9 mouse cellular contexts compared by ENCODE assay signal in the genomic region with DNA sequence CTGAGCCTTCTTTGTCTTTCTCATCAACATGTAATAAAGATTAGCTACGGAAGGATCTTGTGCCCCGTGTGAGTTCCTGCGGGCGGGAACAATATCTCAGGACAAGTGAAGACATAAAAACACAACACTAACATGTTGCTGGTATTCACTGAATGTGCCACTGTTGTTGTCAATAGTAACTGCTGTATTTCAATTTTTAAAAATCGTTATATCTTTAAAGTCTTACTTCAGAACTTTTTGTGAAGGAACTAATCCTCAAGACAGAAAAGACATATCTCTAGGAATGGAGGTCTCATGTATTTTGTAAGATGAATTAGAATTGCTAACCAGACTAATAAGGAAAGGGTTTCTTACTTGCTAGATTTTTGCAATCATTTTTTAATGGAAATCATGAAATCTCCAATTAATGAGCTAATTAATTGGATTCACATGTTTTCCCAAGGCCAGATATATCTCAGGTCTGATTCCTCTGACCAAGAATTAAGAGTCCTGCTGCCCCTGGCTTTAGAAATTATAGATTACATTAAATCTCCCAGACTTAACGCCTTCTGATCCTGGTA. TPM values are rescaled to one million over a fixed set of nuclear protein-coding genes. Genes with fewer than 3 reads are reported as not detected.
DNase-seq lines count a peak whose midpoint lies in the region; ATAC-seq and TF ChIP-seq lines count a peak whose summit lies in the region.
"Had no signal": no experiment of that assay in that cellular context is flagged by ENCODE, and none has a peak within 500 bp of the region (broad histone marks: within the 10 kb centered on the region; RNA-seq: fewer than 3 reads in every experiment).

No protein-coding gene starts in this region.

- DNase-seq in heart, postnatal 25 days (ENCODE audit: low spot score): no peak
- DNase-seq in midbrain, embryonic 11.5 days (ENCODE audit: low spot score, missing footprints): peak; percentile 90
- no peak for DNase-seq in layer of hippocampus, adult 9-10 months (ENCODE audit: low spot score)
- no peak for DNase-seq in cerebellum, adult 11 months
- DNase-seq in embryo, embryonic 10 days (ENCODE audit: low spot score): no peak

- TF ChIP-seq POLR2A in cortical plate, adult 2 months (IDR thresholded peaks at IDR 0.05; ENCODE audit: extremely low read depth, insufficient read depth, low read length): no peak

- no peak overlapping the region for H3K27ac ChIP-seq in heart, embryonic 16.5 days (ENCODE audit: low read length)
- no peak overlapping the region for H3K27ac ChIP-seq in cortical plate, adult 2 months (ENCODE audit: insufficient read depth, low read length)
- no peak overlapping the region for H3K27ac ChIP-seq in hindbrain, embryonic 16.5 days (ENCODE audit: low read depth, low read length)
- H3K27ac ChIP-seq in midbrain, embryonic 11.5 days (ENCODE audit: low read depth, low read length): no peak overlapping the region

- H3K4me3 ChIP-seq in heart, embryonic 16.5 days (ENCODE audit: low read length): peak overlapping the region; percentile 47
- peak overlapping the region; percentile 30 for H3K4me3 ChIP-seq in cortical plate, adult 2 months (ENCODE audit: insufficient read depth, low read length)
- peak overlapping the region; percentile 36 for H3K4me3 ChIP-seq in hindbrain, embryonic 16.5 days (ENCODE audit: low read length)
- peak overlapping the region; percentile 18; the same call in 1 of the 2 replicates for H3K4me3 ChIP-seq in midbrain, embryonic 11.5 days (ENCODE audit: low read depth, low read length)

- H3K4me1 ChIP-seq in heart, embryonic 16.5 days (ENCODE audit: control insufficient read depth, insufficient read depth, low read length): no peaks in the 10 kb centered on the region
- no peaks in the 10 kb centered on the region for H3K4me1 ChIP-seq in cortical plate, adult 2 months (ENCODE audit: control insufficient read depth, insufficient read depth, low read length)
- H3K4me1 ChIP-seq in hindbrain, embryonic 16.5 days (ENCODE audit: control insufficient read depth, insufficient read depth, low read depth, low read length): no peaks in the 10 kb centered on the region
- H3K4me1 ChIP-seq in midbrain, embryonic 11.5 days (ENCODE audit: control insufficient read depth, insufficient read depth, low read length): no peaks in the 10 kb centered on the region

- H3K27me3 ChIP-seq in heart, embryonic 16.5 days (ENCODE audit: control insufficient read depth, insufficient read depth, low read length): no peaks in the 10 kb centered on the region
- no peaks in the 10 kb centered on the region for H3K27me3 ChIP-seq in hindbrain, embryonic 16.5 days (replicated peaks; ENCODE audit: control insufficient read depth, insufficient read depth, low read length)
- no peaks in the 10 kb centered on the region for H3K27me3 ChIP-seq in midbrain, embryonic 11.5 days (ENCODE audit: control insufficient read depth, insufficient read depth, low read length)

- peak overlapping the region; percentile 52; the same call in 1 of the 2 replicates for H3K9ac ChIP-seq in heart, embryonic 16.5 days (ENCODE audit: low read length)
- peak overlapping the region; percentile 52 for H3K9ac ChIP-seq in hindbrain, embryonic 16.5 days (ENCODE audit: low read depth, low read length)
- no peak overlapping the region; the same call in 1 of the 2 replicates for H3K9ac ChIP-seq in midbrain, embryonic 11.5 days (ENCODE audit: low read length)

- TF ChIP-seq CTCF in cortical plate, adult 2 months (IDR thresholded peaks at IDR 0.05; ENCODE audit: extremely low read depth, insufficient read depth, low read length): no peak

- intact Hi-C loops in heart, postnatal 25 days (cut with DNase I): loop anchor here (5.0 kb wide), 1 partner anchor 57 kb away; the partner anchor contains the start of gene Glipr1l2

- no peaks in the 10 kb centered on the region for H3K9me3 ChIP-seq in heart, embryonic 16.5 days (replicated peaks; ENCODE audit: control insufficient read depth, low read length)
- H3K9me3 ChIP-seq in hindbrain, embryonic 16.5 days (ENCODE audit: control insufficient read depth, low read length): no peaks in the 10 kb centered on the region
- H3K9me3 ChIP-seq in midbrain, embryonic 11.5 days (ENCODE audit: control insufficient read depth, low read length): no peaks in the 10 kb centered on the region

- ATAC-seq in heart, embryonic 16.5 days (replicated peaks; ENCODE audit: extremely low read depth, insufficient read depth, low FRiP score): no peak
- peak; percentile 76 for ATAC-seq in hindbrain, embryonic 16.5 days
- peak; percentile 69 for ATAC-seq in midbrain, embryonic 11.5 days (ENCODE audit: low FRiP score)

- WGBS in heart, embryonic 16.5 days: 29% methylated on average over 6 of the region's 6 CpGs
- WGBS in hindbrain, embryonic 16.5 days: 31% methylated on average over 6 of the region's 6 CpGs
- 41% methylated on average over 6 of the region's 6 CpGs for WGBS in midbrain, embryonic 11.5 days

- H3K4me2 ChIP-seq in heart, embryonic 16.5 days (ENCODE audit: low read depth, low read length): peak overlapping the region; percentile 63
- peak overlapping the region; percentile 54 for H3K4me2 ChIP-seq in hindbrain, embryonic 16.5 days (ENCODE audit: low read length)
- peak overlapping the region; percentile 41; the same call in 1 of the 2 replicates for H3K4me2 ChIP-seq in midbrain, embryonic 11.5 days

- H3K36me3 ChIP-seq in heart, embryonic 16.5 days (ENCODE audit: control insufficient read depth, insufficient read depth): no peaks in the 10 kb centered on the region
- no peaks in the 10 kb centered on the region for H3K36me3 ChIP-seq in hindbrain, embryonic 16.5 days (ENCODE audit: control insufficient read depth, insufficient read depth, low read length)
- no peaks in the 10 kb centered on the region for H3K36me3 ChIP-seq in midbrain, embryonic 11.5 days (ENCODE audit: control insufficient read depth, insufficient read depth, low read length)

RNA-seq across cellular contexts. Expression of gene Glipr1l3, which starts 21.2 kb away (rescaled TPM):
- not detected in 2 replicates for polyA plus RNA-seq in heart, embryonic 16.5 days (2015; fragmentation: Nextera tagmentation; extraction: Ambion mirVana)
- total RNA-seq in heart, postnatal 25 days (2021): not detected
- 0.31 TPM in 1 of 2 replicates, not detected in the other for polyA plus RNA-seq in cortical plate, adult 2 months (2012; rRNA removed)
- 0.41 TPM in 1 of 2 replicates, not detected in the other for polyA plus RNA-seq in hindbrain, embryonic 16.5 days (2015; fragmentation: Nextera tagmentation; extraction: Ambion mirVana)
- polyA plus RNA-seq in midbrain, embryonic 11.5 days (2014; fragmentation: Nextera tagmentation; extraction: Ambion mirVana): 0.15 TPM in 1 of 2 replicates, not detected in the other
- total RNA-seq: ES-E14 had no signal

RNA-seq across cellular contexts. Expression of gene Caps2, which starts 24.5 kb away (rescaled TPM):
- 0.18 and 0.21 TPM in 2 replicates for polyA plus RNA-seq in heart, embryonic 16.5 days (2015; fragmentation: Nextera tagmentation; extraction: Ambion mirVana)
- not detected for total RNA-seq in heart, postnatal 25 days (2021)
- 0.17 and 0.21 TPM in 2 replicates for polyA plus RNA-seq in cortical plate, adult 2 months (2012; rRNA removed)
- polyA plus RNA-seq in hindbrain, embryonic 16.5 days (2015; fragmentation: Nextera tagmentation; extraction: Ambion mirVana): 0.69 and 0.91 TPM in 2 replicates
- polyA plus RNA-seq in midbrain, embryonic 11.5 days (2014; fragmentation: Nextera tagmentation; extraction: Ambion mirVana): 0.40 and 0.51 TPM in 2 replicates

RNA-seq across cellular contexts. Expression of gene Glipr1l2, which starts 55.8 kb away (rescaled TPM):
- polyA plus RNA-seq in heart, embryonic 16.5 days (2015; fragmentation: Nextera tagmentation; extraction: Ambion mirVana): not detected in 2 replicates
- not detected for total RNA-seq in heart, postnatal 25 days (2021)
- polyA plus RNA-seq in cortical plate, adult 2 months (2012; rRNA removed): not detected in 2 replicates
- not detected in 2 replicates for polyA plus RNA-seq in hindbrain, embryonic 16.5 days (2015; fragmentation: Nextera tagmentation; extraction: Ambion mirVana)
- polyA plus RNA-seq in midbrain, embryonic 11.5 days (2014; fragmentation: Nextera tagmentation; extraction: Ambion mirVana): not detected in 2 replicates
- total RNA-seq: ES-E14 had no signal
